Mouse (Mus musculus) right cerebral cortex, adult 2 months (tissue): ENCODE data around the gene 4930572O03Rik.
"Not testable (repeated sequence)": the region's sequence is repeated elsewhere in the genome, so short reads cannot be mapped to it uniquely, and the experiment has no call there.

ENCODE experiments used
- DNase-seq, 2 experiments: peaks; one replicate each; pipeline ENCODE4 v3.0.0; 2021 to 2022; ENCODE audit warnings: low spot score in 2 of 2

The 4930572O03Rik gene

GRCm38 (mm10) chr5:15656959-15657358 lies at the start of gene 4930572O03Rik:
TSS of gene 4930572O03Rik (minus strand) at chr5:15657059.
- DNase-seq = not testable (repeated sequence)

- peak in 1 of 2 experiments; percentile 57 for DNase-seq
Measured at GRCm38 (mm10) chr5:15702891-15703290, 46.0 kb upstream of the 4930572O03Rik start.

GRCm38 (mm10) chr5:15697719-15698118 lies 40.9 kb upstream of the 4930572O03Rik start:
- DNase-seq = not testable (repeated sequence)

GRCm38 (mm10) chr5:15691849-15692248 lies 35.0 kb upstream of the 4930572O03Rik start:
- not testable (repeated sequence) for DNase-seq

GRCm38 (mm10) chr5:15690822-15691221 lies 34.0 kb upstream of the 4930572O03Rik start:
- not testable (repeated sequence) for DNase-seq

- DNase-seq = not testable (repeated sequence)
Measured at GRCm38 (mm10) chr5:15689659-15690213, 32.9 kb upstream of the 4930572O03Rik start.

GRCm38 (mm10) chr5:15688874-15689658 lies 32.2 kb upstream of the 4930572O03Rik start:
- not testable (repeated sequence) for DNase-seq

- DNase-seq = not testable (repeated sequence)
Measured at GRCm38 (mm10) chr5:15681301-15682035, 24.6 kb upstream of the 4930572O03Rik start.

GRCm38 (mm10) chr5:15679980-15680949 lies 23.4 kb upstream of the 4930572O03Rik start:
- not testable (repeated sequence) for DNase-seq

- DNase-seq = not testable (repeated sequence)
Measured at GRCm38 (mm10) chr5:15678907-15679306, 22.0 kb upstream of the 4930572O03Rik start.

GRCm38 (mm10) chr5:15677750-15678149 lies 20.9 kb upstream of the 4930572O03Rik start:
- DNase-seq = not testable (repeated sequence)

GRCm38 (mm10) chr5:15674429-15675244 lies 17.8 kb upstream of the 4930572O03Rik start:
- DNase-seq = not testable (repeated sequence)

- not testable (repeated sequence) for DNase-seq
Measured at GRCm38 (mm10) chr5:15673989-15674388, 17.1 kb upstream of the 4930572O03Rik start.

- not testable (repeated sequence) for DNase-seq
Measured at GRCm38 (mm10) chr5:15670789-15671188, 13.9 kb upstream of the 4930572O03Rik start.

- not testable (repeated sequence) for DNase-seq
Measured at GRCm38 (mm10) chr5:15663847-15664246, 7.0 kb upstream of the 4930572O03Rik start.

GRCm38 (mm10) chr5:15652334-15652733 lies 4.5 kb downstream of the 4930572O03Rik start:
- DNase-seq = not testable (repeated sequence)

- DNase-seq = peak; percentile 8 to 19
Measured at GRCm38 (mm10) chr5:15645707-15646106, 11.2 kb downstream of the 4930572O03Rik start.

- not testable (repeated sequence) for DNase-seq
Measured at GRCm38 (mm10) chr5:15637637-15638036, 19.2 kb downstream of the 4930572O03Rik start.

GRCm38 (mm10) chr5:15630068-15630467 lies 26.8 kb downstream of the 4930572O03Rik start:
- peak; percentile 21 to 25 for DNase-seq

- DNase-seq = peak; percentile 8 to 53
Measured at GRCm38 (mm10) chr5:15628136-15628535, 28.7 kb downstream of the 4930572O03Rik start.
